In the genomic region with DNA sequence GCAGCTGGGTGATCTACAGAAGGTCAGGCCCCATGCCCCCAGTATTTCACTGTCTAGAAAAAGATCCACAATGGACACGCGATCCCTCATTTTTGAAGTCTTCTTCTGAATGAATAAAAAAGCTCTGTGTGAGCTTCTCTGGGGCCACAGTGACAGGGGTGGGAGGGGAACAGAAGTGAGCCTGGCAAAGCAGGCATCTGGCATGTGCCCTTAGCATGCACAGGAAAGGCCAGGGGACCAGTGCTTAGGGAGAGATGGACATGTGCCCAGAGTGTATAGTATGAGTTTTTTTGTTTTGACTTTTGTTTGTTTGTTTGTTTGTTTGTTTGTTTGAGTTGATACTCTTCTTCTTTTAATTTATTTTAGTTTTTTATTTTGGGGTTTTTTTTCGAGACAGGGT, we compare ENCODE assay signal across 25 mouse cellular contexts.
"Had no signal": no experiment of that assay in that cellular context is flagged by ENCODE, and none has a peak within 500 bp of the region (broad histone marks: within the 10 kb centered on the region; RNA-seq: fewer than 3 reads in every experiment).

No protein-coding gene starts in this region.

- H3K4me2 ChIP-seq: heart, embryonic 12.5 days; hindbrain, embryonic 14.5 days; intestine, embryonic 15.5 days; kidney, embryonic 15.5 days; limb, embryonic 13.5 days; limb, embryonic 15.5 days; liver, embryonic 12.5 days had no signal

- H3K9me3 ChIP-seq: heart, embryonic 10.5 days; intestine, embryonic 15.5 days; kidney, embryonic 15.5 days; limb, embryonic 15.5 days had no signal

- H3K27ac ChIP-seq: gastrocnemius, adult 2 months; heart, embryonic 10.5 days; intestine, embryonic 15.5 days; kidney, embryonic 15.5 days; kidney, postnatal 0 days; limb, embryonic 13.5 days; limb, embryonic 15.5 days; liver, embryonic 12.5 days; liver, embryonic 14.5 days had no signal

- H3K27me3 ChIP-seq: heart, embryonic 12.5 days; intestine, embryonic 15.5 days; kidney, embryonic 15.5 days; limb, embryonic 13.5 days; limb, embryonic 15.5 days; liver, embryonic 12.5 days had no signal

- H3K9ac ChIP-seq: heart, embryonic 12.5 days; hindbrain, embryonic 14.5 days; intestine, embryonic 15.5 days; kidney, embryonic 15.5 days; limb, embryonic 13.5 days; limb, embryonic 15.5 days; liver, embryonic 12.5 days; liver, embryonic 14.5 days had no signal

- H3K4me1 ChIP-seq: intestine, embryonic 15.5 days; liver, embryonic 12.5 days had no signal

- ATAC-seq: inflammation-experienced regulatory T-cells, adult 6 months; intestine, embryonic 15.5 days; intestine, postnatal 0 days; liver, embryonic 12.5 days had no signal

- DNase-seq: gastrocnemius, adult 2 months; gastrocnemius, postnatal 10 days; gastrocnemius, postnatal 25 days; heart, adult 18-20 months; heart, postnatal 10 days; heart, postnatal 4 days; kidney, adult 2 months; kidney, adult 9 months; kidney, postnatal 14 days; kidney, postnatal 36 days; layer of hippocampus, adult 9-11 months; layer of hippocampus, postnatal 36 days; left cerebral cortex, postnatal 4 days had no signal

- H3K36me3 ChIP-seq: heart, embryonic 10.5 days; heart, embryonic 12.5 days; intestine, embryonic 15.5 days; kidney, embryonic 15.5 days; limb, embryonic 13.5 days; limb, embryonic 15.5 days; liver, embryonic 12.5 days had no signal

- H3K4me3 ChIP-seq: gastrocnemius, adult 2 months; heart, embryonic 10.5 days; heart, embryonic 12.5 days; intestine, embryonic 15.5 days; kidney, embryonic 15.5 days; limb, embryonic 13.5 days; limb, embryonic 15.5 days; liver, embryonic 12.5 days had no signal
